21 mouse cellular contexts compared by ENCODE assay signal in genomic region chr19:44304419-44304818, GRCm38 (mm10). TPM values are rescaled to one million over a fixed set of nuclear protein-coding genes. Genes with fewer than 3 reads are reported as not detected.
DNase-seq lines count a peak whose midpoint lies in the region; ATAC-seq and TF ChIP-seq lines count a peak whose summit lies in the region.
"Had no signal": no experiment of that assay in that cellular context is flagged by ENCODE, and none has a peak within 500 bp of the region (broad histone marks: within the 10 kb centered on the region; RNA-seq: fewer than 3 reads in every experiment).

No protein-coding gene starts in this region.

- no peaks in the 10 kb centered on the region for H3K27me3 ChIP-seq in midbrain, embryonic 11.5 days (ENCODE audit: control insufficient read depth, insufficient read depth, low read length)
- H3K27me3 ChIP-seq in midbrain, embryonic 16.5 days (ENCODE audit: control insufficient read depth, insufficient read depth, low read depth, low read length) = no peaks in the 10 kb centered on the region
- no peaks in the 10 kb centered on the region for H3K27me3 ChIP-seq in limb, embryonic 11.5 days (ENCODE audit: control insufficient read depth, insufficient read depth, low read length)
- H3K27me3 ChIP-seq: forebrain, embryonic 12.5 days; heart, embryonic 15.5 days; kidney, embryonic 15.5 days; liver, embryonic 13.5 days had no signal

- peaks cover 8% of the 10 kb centered on the region for H3K4me1 ChIP-seq in midbrain, embryonic 11.5 days (ENCODE audit: control insufficient read depth, insufficient read depth, low read length)
- peaks cover 43% of the 10 kb centered on the region for H3K4me1 ChIP-seq in midbrain, embryonic 16.5 days (ENCODE audit: control insufficient read depth, insufficient read depth, low read length)
- 0 out of 2 replicates have a peak, but pooled peaks cover 3% of the 10 kb centered on the region for H3K4me1 ChIP-seq in limb, embryonic 11.5 days (ENCODE audit: control insufficient read depth, insufficient read depth, low read length)

- H3K27ac ChIP-seq in left cerebral cortex, adult 2 months = peak overlapping the region; percentile 61
- H3K27ac ChIP-seq in midbrain, embryonic 11.5 days (ENCODE audit: low read depth, low read length) = no peak overlapping the region
- no peak overlapping the region for H3K27ac ChIP-seq in midbrain, embryonic 16.5 days (ENCODE audit: low read length)
- no peak overlapping the region for H3K27ac ChIP-seq in limb, embryonic 11.5 days (replicated peaks; ENCODE audit: low read depth, low read length)
- H3K27ac ChIP-seq: forebrain, embryonic 12.5 days; heart, embryonic 15.5 days; kidney, embryonic 15.5 days; liver, embryonic 13.5 days; stomach, postnatal 0 days had no signal

- 91% methylated on average over 10 of the region's 10 CpGs for whole genome bisulfite sequencing in midbrain, embryonic 11.5 days
- 86% methylated on average over 10 of the region's 10 CpGs for WGBS in midbrain, embryonic 16.5 days
- 91% methylated on average over 10 of the region's 10 CpGs for WGBS in limb, embryonic 11.5 days

- intact Hi-C loops in left cerebral cortex, adult 2 months (cut with DNase I) = no loop called here
- intact Hi-C loops in left cerebral cortex, postnatal 25 days (cut with DNase I) = loop anchor here (5.0 kb wide), 1 partner anchor 157 kb away; the partner anchor contains the start of gene Bloc1s2

- H3K9me3 ChIP-seq in midbrain, embryonic 11.5 days (ENCODE audit: control insufficient read depth, low read length) = no peaks in the 10 kb centered on the region
- H3K9me3 ChIP-seq in midbrain, embryonic 16.5 days (replicated peaks; ENCODE audit: control insufficient read depth, low read length, poor library complexity, severe bottlenecking) = no peaks in the 10 kb centered on the region
- H3K9me3 ChIP-seq in limb, embryonic 11.5 days (ENCODE audit: control insufficient read depth, low read length) = no peaks in the 10 kb centered on the region
- H3K9me3 ChIP-seq: forebrain, embryonic 12.5 days; G1E; heart, embryonic 15.5 days; kidney, embryonic 15.5 days; liver, embryonic 13.5 days had no signal

- no peak for TF ChIP-seq CTCF in left cerebral cortex, adult 2 months (IDR thresholded peaks at IDR 0.05)

- no peak overlapping the region for H3K9ac ChIP-seq in midbrain, embryonic 11.5 days (ENCODE audit: low read length)
- H3K9ac ChIP-seq in midbrain, embryonic 16.5 days (ENCODE audit: low read depth, low read length) = no peak overlapping the region
- H3K9ac ChIP-seq in limb, embryonic 11.5 days (ENCODE audit: low read length) = no peak overlapping the region
- H3K9ac ChIP-seq: forebrain, embryonic 12.5 days; heart, embryonic 15.5 days; kidney, embryonic 15.5 days had no signal

- no peak overlapping the region for H3K4me2 ChIP-seq in midbrain, embryonic 11.5 days
- H3K4me2 ChIP-seq in midbrain, embryonic 16.5 days (ENCODE audit: low read length) = no peak overlapping the region
- H3K4me2 ChIP-seq in limb, embryonic 11.5 days (ENCODE audit: low read depth, severe bottlenecking) = no peak overlapping the region
- H3K4me2 ChIP-seq: forebrain, embryonic 12.5 days; heart, embryonic 15.5 days; kidney, embryonic 15.5 days; liver, embryonic 13.5 days had no signal

- ATAC-seq in midbrain, embryonic 11.5 days (ENCODE audit: low FRiP score) = no peak
- ATAC-seq in midbrain, embryonic 16.5 days = no peak
- no peak for ATAC-seq in limb, embryonic 11.5 days (ENCODE audit: insufficient number of reproducible peaks, low FRiP score, low TSS enrichment, low read depth)

- peak; percentile 17 for DNase-seq in cerebellum, adult 9-11 months
- no peak for DNase-seq in cerebellum, adult 18-20 months
- DNase-seq in left cerebral cortex, adult 2 months (ENCODE audit: extremely low spot score in 1 of 2, low spot score in 2 of 2) = no peak
- no peak for DNase-seq in left cerebral cortex, postnatal 25 days (ENCODE audit: low spot score in 2 of 2)
- DNase-seq in midbrain, embryonic 11.5 days (ENCODE audit: low spot score, missing footprints) = peak; percentile 64
- DNase-seq in limb, embryonic 11.5 days (ENCODE audit: low spot score) = peak; percentile 20
- no peak for DNase-seq in spleen, postnatal 36 days (ENCODE audit: low spot score in 2 of 2)
- DNase-seq: adrenal gland, postnatal 14 days; cerebellum, postnatal 36 days; gastrocnemius, postnatal 10 days; heart, adult 18-20 months; layer of hippocampus, postnatal 36 days; left cerebral cortex, postnatal 4 days; liver, embryonic 13.5 days; thymus, postnatal 14 days had no signal

- peaks cover 55% of the 10 kb centered on the region for H3K36me3 ChIP-seq in midbrain, embryonic 11.5 days (ENCODE audit: control insufficient read depth, insufficient read depth, low read length)
- H3K36me3 ChIP-seq in midbrain, embryonic 16.5 days (ENCODE audit: control insufficient read depth, insufficient read depth, low read length) = peaks cover 52% of the 10 kb centered on the region
- peaks cover 45% of the 10 kb centered on the region for H3K36me3 ChIP-seq in limb, embryonic 11.5 days (ENCODE audit: control insufficient read depth, insufficient read depth, low read length)

- H3K4me3 ChIP-seq in left cerebral cortex, adult 2 months = no peak overlapping the region
- no peak overlapping the region for H3K4me3 ChIP-seq in midbrain, embryonic 11.5 days (ENCODE audit: low read depth, low read length)
- H3K4me3 ChIP-seq in midbrain, embryonic 16.5 days (ENCODE audit: low read depth, low read length) = no peak overlapping the region
- H3K4me3 ChIP-seq in limb, embryonic 11.5 days (ENCODE audit: low read depth, low read length) = no peak overlapping the region
- H3K4me3 ChIP-seq: forebrain, embryonic 12.5 days; heart, embryonic 15.5 days; kidney, embryonic 15.5 days; liver, embryonic 13.5 days had no signal

RNA-seq across cellular contexts. Expression of gene Scd2, which starts 10.9 kb away (rescaled TPM):
- 100 to 1,000 TPM; 580 to 609 TPM for total RNA-seq in left cerebral cortex, adult 2 months (2021)
- 100 to 1,000 TPM; 585 to 640 TPM for total RNA-seq in left cerebral cortex, postnatal 25 days (2021)
- polyA plus RNA-seq in midbrain, embryonic 11.5 days (2014; fragmentation: Nextera tagmentation; extraction: Ambion mirVana) = 353 and 358 TPM in 2 replicates
- polyA plus RNA-seq in midbrain, embryonic 16.5 days (2015; fragmentation: Nextera tagmentation; extraction: Ambion mirVana) = 281 and 311 TPM in 2 replicates
- polyA plus RNA-seq in limb, embryonic 11.5 days (2014; fragmentation: Nextera tagmentation; extraction: Ambion mirVana) = 309 and 322 TPM in 2 replicates

RNA-seq across cellular contexts. Expression of gene Scd4, which starts 28.5 kb away (rescaled TPM):
- total RNA-seq in left cerebral cortex, adult 2 months (2021) = 1 to 10 TPM; 2.1 to 2.3 TPM
- 1 to 10 TPM; 2.2 to 2.3 TPM for total RNA-seq in left cerebral cortex, postnatal 25 days (2021)
- 0.06 TPM in 1 of 2 replicates, not detected in the other for polyA plus RNA-seq in midbrain, embryonic 11.5 days (2014; fragmentation: Nextera tagmentation; extraction: Ambion mirVana)
- polyA plus RNA-seq in midbrain, embryonic 16.5 days (2015; fragmentation: Nextera tagmentation; extraction: Ambion mirVana) = 0.18 and 0.19 TPM in 2 replicates
- polyA plus RNA-seq in limb, embryonic 11.5 days (2014; fragmentation: Nextera tagmentation; extraction: Ambion mirVana) = 0.09 TPM in 1 of 2 replicates, not detected in the other

Comparison
In these comparisons a context has a peak if more than half of its experiments do, and no peak if none do; other contexts are left out.
1. DNase-seq: peak in cerebellum, adult 9-11 months (single experiment), midbrain, embryonic 11.5 days (single experiment) and limb, embryonic 11.5 days (single experiment); none in cerebellum, adult 18-20 months (0 of 2), left cerebral cortex, adult 2 months (0 of 2), left cerebral cortex, postnatal 25 days (0 of 2) and spleen, postnatal 36 days (0 of 2).